In genomic region chr15:25877798-25878197, GRCm38 (mm10) we compare ENCODE assay signal across 11 mouse cellular contexts. TPM values are rescaled to one million over a fixed set of nuclear protein-coding genes. Genes with fewer than 3 reads are reported as not detected.
DNase-seq lines count a peak whose midpoint lies in the region; ATAC-seq and TF ChIP-seq lines count a peak whose summit lies in the region.
"Had no signal": no experiment of that assay in that cellular context is flagged by ENCODE, and none has a peak within 500 bp of the region (broad histone marks: within the 10 kb centered on the region; RNA-seq: fewer than 3 reads in every experiment).

No protein-coding gene starts in this region.

- no peaks in the 10 kb centered on the region for H3K9me3 ChIP-seq in hindbrain, embryonic 10.5 days
- H3K9me3 ChIP-seq in hindbrain, embryonic 14.5 days (ENCODE audit: control insufficient read depth, low read length): no peaks in the 10 kb centered on the region
- H3K9me3 ChIP-seq in ES-E14 (ENCODE audit: control insufficient read depth, insufficient read depth, low read depth, low read length): no peaks in the 10 kb centered on the region
- no peaks in the 10 kb centered on the region for H3K9me3 ChIP-seq in embryonic facial prominence, embryonic 12.5 days
- H3K9me3 ChIP-seq in midbrain, embryonic 15.5 days: no peaks in the 10 kb centered on the region
- H3K9me3 ChIP-seq in liver, embryonic 12.5 days (replicated peaks): no peaks in the 10 kb centered on the region
- H3K9me3 ChIP-seq in heart, embryonic 12.5 days (replicated peaks): no peaks in the 10 kb centered on the region
- H3K9me3 ChIP-seq: forebrain, embryonic 15.5 days had no signal

- DNase-seq in hindbrain, embryonic 10.5 days (ENCODE audit: low spot score): peak; percentile 45
- no peak for DNase-seq in hindbrain, embryonic 14.5 days (ENCODE audit: low spot score)
- peak; percentile 38 for DNase-seq in ES-E14 (ENCODE audit: low read depth, low spot score)
- no peak for DNase-seq in cerebellum, postnatal 25 days
- DNase-seq: heart, postnatal 36 days had no signal

- H3K9ac ChIP-seq in hindbrain, embryonic 14.5 days: no peak overlapping the region
- H3K9ac ChIP-seq in ES-E14 (ENCODE audit: insufficient read depth, low read depth, low read length, poor library complexity, severe bottlenecking): no peak overlapping the region
- H3K9ac ChIP-seq in embryonic facial prominence, embryonic 12.5 days: no peak overlapping the region
- no peak overlapping the region for H3K9ac ChIP-seq in midbrain, embryonic 15.5 days
- no peak overlapping the region for H3K9ac ChIP-seq in liver, embryonic 12.5 days
- no peak overlapping the region for H3K9ac ChIP-seq in heart, embryonic 12.5 days
- H3K9ac ChIP-seq: forebrain, embryonic 15.5 days; liver, embryonic 14.5 days had no signal

- H3K36me3 ChIP-seq in hindbrain, embryonic 10.5 days: no peaks in the 10 kb centered on the region
- H3K36me3 ChIP-seq in hindbrain, embryonic 14.5 days (replicated peaks; ENCODE audit: control insufficient read depth, insufficient read depth): no peaks in the 10 kb centered on the region
- H3K36me3 ChIP-seq in ES-E14 (ENCODE audit: control insufficient read depth, insufficient read depth, low read length, poor library complexity, severe bottlenecking): no peaks in the 10 kb centered on the region
- no peaks in the 10 kb centered on the region for H3K36me3 ChIP-seq in embryonic facial prominence, embryonic 12.5 days
- H3K36me3 ChIP-seq in midbrain, embryonic 15.5 days (replicated peaks): no peaks in the 10 kb centered on the region
- H3K36me3 ChIP-seq in liver, embryonic 12.5 days: no peaks in the 10 kb centered on the region
- no peaks in the 10 kb centered on the region for H3K36me3 ChIP-seq in heart, embryonic 12.5 days
- H3K36me3 ChIP-seq: forebrain, embryonic 15.5 days had no signal

- WGBS in hindbrain, embryonic 10.5 days: 29% methylated on average over 7 of the region's 7 CpGs
- 23% methylated on average over 7 of the region's 7 CpGs for WGBS in hindbrain, embryonic 14.5 days
- WGBS in embryonic facial prominence, embryonic 12.5 days: 41% methylated on average over 7 of the region's 7 CpGs
- 42% methylated on average over 7 of the region's 7 CpGs for WGBS in midbrain, embryonic 15.5 days
- 67% methylated on average over 7 of the region's 7 CpGs for whole genome bisulfite sequencing in liver, embryonic 12.5 days (ENCODE audit: insufficient replicate concordance)
- WGBS in heart, embryonic 12.5 days: 64% methylated on average over 7 of the region's 7 CpGs

- no peak overlapping the region for H3K4me2 ChIP-seq in hindbrain, embryonic 14.5 days (replicated peaks)
- H3K4me2 ChIP-seq in embryonic facial prominence, embryonic 12.5 days (replicated peaks): no peak overlapping the region
- H3K4me2 ChIP-seq in midbrain, embryonic 15.5 days: no peak overlapping the region
- no peak overlapping the region for H3K4me2 ChIP-seq in liver, embryonic 12.5 days
- H3K4me2 ChIP-seq in heart, embryonic 12.5 days: no peak overlapping the region
- H3K4me2 ChIP-seq: forebrain, embryonic 15.5 days had no signal

- H3K27ac ChIP-seq in hindbrain, embryonic 10.5 days: peak overlapping the region; percentile 54; the same call in 1 of the 2 replicates
- no peak overlapping the region for H3K27ac ChIP-seq in hindbrain, embryonic 14.5 days
- H3K27ac ChIP-seq in ES-E14 (ENCODE audit: insufficient read depth, low read depth, low read length, poor library complexity, severe bottlenecking): no peak overlapping the region
- no peak overlapping the region for H3K27ac ChIP-seq in embryonic facial prominence, embryonic 12.5 days
- no peak overlapping the region for H3K27ac ChIP-seq in midbrain, embryonic 15.5 days
- no peak overlapping the region for H3K27ac ChIP-seq in liver, embryonic 12.5 days
- H3K27ac ChIP-seq in heart, embryonic 12.5 days (ENCODE audit: poor library complexity, severe bottlenecking): no peak overlapping the region
- H3K27ac ChIP-seq: forebrain, embryonic 15.5 days; liver, embryonic 14.5 days had no signal

- H3K4me3 ChIP-seq in hindbrain, embryonic 10.5 days: no peak overlapping the region
- no peak overlapping the region for H3K4me3 ChIP-seq in hindbrain, embryonic 14.5 days (replicated peaks; ENCODE audit: low read length)
- no peak overlapping the region for H3K4me3 ChIP-seq in ES-E14 (ENCODE audit: insufficient read depth in 1 of 2, low read depth in 1 of 2, low read length in 2 of 2, poor library complexity in 1 of 2, severe bottlenecking in 1 of 2)
- no peak overlapping the region for H3K4me3 ChIP-seq in embryonic facial prominence, embryonic 12.5 days
- H3K4me3 ChIP-seq in midbrain, embryonic 15.5 days: no peak overlapping the region
- H3K4me3 ChIP-seq in liver, embryonic 12.5 days: no peak overlapping the region
- no peak overlapping the region for H3K4me3 ChIP-seq in heart, embryonic 12.5 days
- H3K4me3 ChIP-seq: forebrain, embryonic 15.5 days had no signal

- H3K27me3 ChIP-seq in hindbrain, embryonic 10.5 days (ENCODE audit: insufficient read depth, poor library complexity, severe bottlenecking): no peaks in the 10 kb centered on the region
- no peaks in the 10 kb centered on the region for H3K27me3 ChIP-seq in hindbrain, embryonic 14.5 days (ENCODE audit: control insufficient read depth, insufficient read depth, low read length)
- no peaks in the 10 kb centered on the region for H3K27me3 ChIP-seq in embryonic facial prominence, embryonic 12.5 days
- no peaks in the 10 kb centered on the region for H3K27me3 ChIP-seq in midbrain, embryonic 15.5 days (replicated peaks)
- no peaks in the 10 kb centered on the region for H3K27me3 ChIP-seq in liver, embryonic 12.5 days (replicated peaks)
- no peaks in the 10 kb centered on the region for H3K27me3 ChIP-seq in heart, embryonic 12.5 days (replicated peaks)
- H3K27me3 ChIP-seq: forebrain, embryonic 15.5 days had no signal

- peaks cover 20% of the 10 kb centered on the region for H3K4me1 ChIP-seq in hindbrain, embryonic 10.5 days (replicated peaks)
- H3K4me1 ChIP-seq in hindbrain, embryonic 14.5 days (replicated peaks; ENCODE audit: control insufficient read depth, insufficient read depth, low read length): peaks cover 13% of the 10 kb centered on the region; the same call in 1 of the 2 replicates
- peaks cover 10 to 15% of the 10 kb centered on the region in 2 experiments; a peak in 3 of 4 replicates for H3K4me1 ChIP-seq in ES-E14 (ENCODE audit: control insufficient read depth in 2 of 2, insufficient read depth in 2 of 2, low read length in 2 of 2, poor library complexity in 1 of 2)
- peaks cover 10% of the 10 kb centered on the region; the same call in 1 of the 2 replicates for H3K4me1 ChIP-seq in embryonic facial prominence, embryonic 12.5 days
- no peaks in the 10 kb centered on the region for H3K4me1 ChIP-seq in midbrain, embryonic 15.5 days
- H3K4me1 ChIP-seq in liver, embryonic 12.5 days: no peaks in the 10 kb centered on the region
- H3K4me1 ChIP-seq in heart, embryonic 12.5 days (replicated peaks): peaks cover 15% of the 10 kb centered on the region
- H3K4me1 ChIP-seq: forebrain, embryonic 15.5 days had no signal

- in situ Hi-C loops in ES-E14 (cut with MboI; ENCODE audit: low sequenced_read_pairs in 2 of 2, unreplicated experiment in 2 of 2): no loop called here

- no peak for ATAC-seq in hindbrain, embryonic 14.5 days (ENCODE audit: low FRiP score)
- 0 out of 2 replicates have a peak, but pooled peaks have one; percentile 28 for ATAC-seq in embryonic facial prominence, embryonic 12.5 days (ENCODE audit: insufficient number of reproducible peaks, insufficient read depth, low FRiP score, low TSS enrichment)
- ATAC-seq in midbrain, embryonic 15.5 days (replicated peaks): 0 out of 2 replicates have a peak, but pooled peaks have one; percentile 27
- ATAC-seq in liver, embryonic 12.5 days: no peak
- ATAC-seq in heart, embryonic 12.5 days (ENCODE audit: insufficient number of reproducible peaks, low FRiP score): no peak
- ATAC-seq: forebrain, embryonic 15.5 days had no signal

TF ChIP-seq in ES-E14, 5 proteins besides CTCF, POLR2A, EP300 and RAD21:
- no peak for TF ChIP-seq CHD2 (IDR thresholded peaks at IDR 0.05; ENCODE audit: low read depth, low read length)
- no peak for TF ChIP-seq MAFK (IDR thresholded peaks at IDR 0.05; ENCODE audit: insufficient read depth, low read depth, low read length)

RNA-seq across cellular contexts. Expression of gene Retreg1, which starts 34.8 kb away (rescaled TPM):
- polyA plus RNA-seq in hindbrain, embryonic 10.5 days (2016; fragmentation: Nextera tagmentation; extraction: Ambion mirVana): 2.2 and 2.7 TPM in 2 replicates
- polyA plus RNA-seq in hindbrain, embryonic 14.5 days (2014; fragmentation: Nextera tagmentation; extraction: Ambion mirVana): 15.3 and 19.7 TPM in 2 replicates
- 5.8 and 7.1 TPM in 2 replicates for total RNA-seq in ES-E14 (2012; rRNA removed)
- 4.5 and 4.6 TPM in 2 replicates for polyA plus RNA-seq in embryonic facial prominence, embryonic 12.5 days (2016; fragmentation: Nextera tagmentation; extraction: Ambion mirVana)
- 12.5 and 12.6 TPM in 2 replicates for polyA plus RNA-seq in midbrain, embryonic 15.5 days (2015; fragmentation: Nextera tagmentation; extraction: Ambion mirVana)
- 1.0 and 1.1 TPM in 2 replicates for polyA plus RNA-seq in liver, embryonic 12.5 days (2016; fragmentation: Nextera tagmentation; extraction: Ambion mirVana)
- 56.5 and 62.2 TPM in 2 replicates for polyA plus RNA-seq in heart, embryonic 12.5 days (2016; fragmentation: Nextera tagmentation; extraction: Ambion mirVana)

Comparison
In these comparisons a context has a peak if more than half of its experiments do, and no peak if none do; other contexts are left out.
1. DNase-seq: peak in hindbrain, embryonic 10.5 days (single experiment) and ES-E14 (single experiment); none in hindbrain, embryonic 14.5 days (single experiment) and cerebellum, postnatal 25 days (0 of 2).
2. ATAC-seq: peak in embryonic facial prominence, embryonic 12.5 days (single experiment) and midbrain, embryonic 15.5 days (single experiment); none in hindbrain, embryonic 14.5 days (single experiment), liver, embryonic 12.5 days (single experiment) and heart, embryonic 12.5 days (single experiment).